Mouse (Mus musculus): ENCODE results near the gene Mien1. TPM values are rescaled to one million over a fixed set of nuclear protein-coding genes. Genes with fewer than 3 reads are reported as not detected.

Mien1 gene
- polyA plus RNA-seq, 1 experiment from 2014 or later = 123 TPM

GRCm38 (mm10) chr11:98445679-98446078 is 6.9 kb upstream of the Mien1 start:
- Histone ChIP-seq H3K27ac (ENCODE audit: low read depth) (peak overlapping the region; percentile 91; the same call in 1 of the 2 replicates), H3K27me3 (replicated peaks; ENCODE audit: control insufficient read depth, insufficient read depth, low read length) (peaks cover 23% of the 10 kb centered on the region), H3K9me3 (ENCODE audit: control insufficient read depth, low read length) (no peaks in the 10 kb centered on the region), H3K36me3 (ENCODE audit: control insufficient read depth, insufficient read depth, low read length) (no peaks in the 10 kb centered on the region), H3K9ac (ENCODE audit: low read length) (no peak overlapping the region), H3K4me3 (ENCODE audit: low read depth, low read length) (no peak overlapping the region), H3K4me2 (ENCODE audit: low read length) (no peak overlapping the region; the same call in 1 of the 2 replicates), H3K4me1 (replicated peaks; ENCODE audit: control insufficient read depth, insufficient read depth, low read length) (no peaks in the 10 kb centered on the region)
- no peak for DNase-seq (ENCODE audit: low spot score)
- no peak for ATAC-seq (replicated peaks; ENCODE audit: low FRiP score, low TSS enrichment, low read depth)
- WGBS = 38% methylated on average over 4 of the region's 4 CpGs

GRCm38 (mm10) chr11:98445238-98445637 is 6.4 kb upstream of the Mien1 start:
- WGBS = 14% methylated on average over 1 of the region's 1 CpGs
- Histone ChIP-seq H3K4me2 (ENCODE audit: low read length) (no peak overlapping the region), H3K9me3 (ENCODE audit: control insufficient read depth, low read length) (no peaks in the 10 kb centered on the region), H3K27me3 (replicated peaks; ENCODE audit: control insufficient read depth, insufficient read depth, low read length) (peaks cover 23% of the 10 kb centered on the region), H3K4me1 (replicated peaks; ENCODE audit: control insufficient read depth, insufficient read depth, low read length) (no peaks in the 10 kb centered on the region), H3K9ac (ENCODE audit: low read length) (no peak overlapping the region), H3K27ac (ENCODE audit: low read depth) (peak overlapping the region; percentile 91; the same call in 1 of the 2 replicates), H3K36me3 (ENCODE audit: control insufficient read depth, insufficient read depth, low read length) (no peaks in the 10 kb centered on the region), H3K4me3 (ENCODE audit: low read depth, low read length) (no peak overlapping the region)
- ATAC-seq (replicated peaks; ENCODE audit: low FRiP score, low TSS enrichment, low read depth) (no peak), DNase-seq (ENCODE audit: low spot score) (no peak)

DNA sequence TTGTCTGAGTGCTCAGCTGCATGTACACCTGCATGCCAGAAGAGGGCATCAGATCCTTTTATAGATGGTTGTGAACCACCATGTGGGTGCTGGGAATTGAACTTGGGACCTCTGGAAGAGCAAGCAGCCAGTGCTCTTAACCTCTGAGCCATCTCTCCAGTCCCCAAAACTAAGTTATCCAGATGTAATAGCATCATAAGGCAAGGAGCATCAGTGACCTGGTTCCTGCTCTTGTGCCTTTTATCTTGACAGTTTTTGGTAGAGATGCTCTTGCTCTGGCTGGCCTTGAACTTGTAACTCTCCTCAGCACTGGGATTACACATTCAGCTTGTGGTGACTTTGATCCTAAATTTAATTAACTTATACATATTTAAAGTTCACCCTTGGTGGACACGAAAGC is 4.9 kb upstream of the Mien1 start:
- Histone ChIP-seq H3K27me3 (replicated peaks; ENCODE audit: control insufficient read depth, insufficient read depth, low read length) (peaks cover 23% of the 10 kb centered on the region), H3K4me3 (ENCODE audit: low read depth, low read length) (no peak overlapping the region), H3K27ac (ENCODE audit: low read depth) (no peak overlapping the region), H3K36me3 (ENCODE audit: control insufficient read depth, insufficient read depth, low read length) (no peaks in the 10 kb centered on the region), H3K4me2 (ENCODE audit: low read length) (no peak overlapping the region), H3K9ac (ENCODE audit: low read length) (no peak overlapping the region), H3K9me3 (ENCODE audit: control insufficient read depth, low read length) (no peaks in the 10 kb centered on the region), H3K4me1 (replicated peaks; ENCODE audit: control insufficient read depth, insufficient read depth, low read length) (no peaks in the 10 kb centered on the region)
- WGBS = 96% methylated on average over 1 of the region's 1 CpGs
- ATAC-seq (replicated peaks; ENCODE audit: low FRiP score, low TSS enrichment, low read depth) (no peak), DNase-seq (ENCODE audit: low spot score) (no peak)

DNA sequence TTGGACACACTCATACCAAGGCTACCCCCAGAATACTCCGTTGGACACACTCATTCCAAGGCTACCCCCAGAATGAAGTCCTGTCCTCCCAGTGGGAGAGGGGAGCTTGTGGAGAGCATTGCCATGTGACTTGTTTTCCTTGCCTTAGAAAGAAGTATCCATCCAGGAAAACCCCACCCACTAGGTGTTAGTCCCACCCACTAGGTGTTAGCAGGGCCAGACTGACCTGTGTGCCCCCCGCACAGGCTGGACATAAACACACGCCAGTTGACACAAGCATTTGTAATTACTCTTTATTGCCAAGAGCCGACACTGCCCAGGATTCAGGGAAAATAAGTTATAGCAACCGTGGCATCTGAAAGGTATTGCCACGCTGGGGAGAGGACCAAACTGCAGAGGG is 1.4 kb downstream of the Mien1 start:
- Histone ChIP-seq H3K4me1 (replicated peaks; ENCODE audit: control insufficient read depth, insufficient read depth, low read length) (peaks cover 6% of the 10 kb centered on the region; the same call in 1 of the 2 replicates), H3K9ac (ENCODE audit: low read length) (no peak overlapping the region), H3K36me3 (ENCODE audit: control insufficient read depth, insufficient read depth, low read length) (peaks cover 44% of the 10 kb centered on the region), H3K9me3 (ENCODE audit: control insufficient read depth, low read length) (no peaks in the 10 kb centered on the region), H3K4me2 (ENCODE audit: low read length) (no peak overlapping the region), H3K4me3 (ENCODE audit: low read depth, low read length) (no peak overlapping the region), H3K27ac (ENCODE audit: low read depth) (no peak overlapping the region), H3K27me3 (replicated peaks; ENCODE audit: control insufficient read depth, insufficient read depth, low read length) (no peaks in the 10 kb centered on the region)
- 73% methylated on average over 6 of the region's 6 CpGs for WGBS
- ATAC-seq (replicated peaks; ENCODE audit: low FRiP score, low TSS enrichment, low read depth) (no peak), DNase-seq (ENCODE audit: low spot score) (no peak)

DNA sequence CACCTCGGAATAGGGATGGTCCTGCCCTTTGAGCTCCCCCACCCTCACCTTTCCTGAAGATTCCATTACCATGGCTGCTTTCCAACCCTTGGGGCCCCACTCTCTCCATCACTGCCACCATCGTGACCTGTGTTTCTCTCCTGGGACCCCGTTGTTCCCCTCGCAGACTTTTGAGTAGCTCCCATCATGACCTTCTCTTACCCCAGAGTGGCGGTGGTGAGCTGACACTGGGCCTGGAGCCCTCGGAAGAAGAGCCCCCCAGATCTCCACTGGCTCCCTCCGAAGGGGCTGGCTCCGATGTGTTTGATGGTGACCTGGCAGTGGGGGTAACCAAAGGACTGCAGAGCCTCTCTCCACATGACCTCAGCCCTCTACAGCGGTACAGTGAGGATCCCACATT is 3.1 kb downstream of the Mien1 start:
- Histone ChIP-seq H3K9ac (ENCODE audit: low read length) (no peak overlapping the region), H3K4me1 (replicated peaks; ENCODE audit: control insufficient read depth, insufficient read depth, low read length) (peaks cover 6% of the 10 kb centered on the region; the same call in 1 of the 2 replicates), H3K4me2 (ENCODE audit: low read length) (no peak overlapping the region), H3K4me3 (ENCODE audit: low read depth, low read length) (no peak overlapping the region), H3K9me3 (ENCODE audit: control insufficient read depth, low read length) (no peaks in the 10 kb centered on the region), H3K27me3 (replicated peaks; ENCODE audit: control insufficient read depth, insufficient read depth, low read length) (no peaks in the 10 kb centered on the region), H3K36me3 (ENCODE audit: control insufficient read depth, insufficient read depth, low read length) (peaks cover 60% of the 10 kb centered on the region), H3K27ac (ENCODE audit: low read depth) (no peak overlapping the region)
- DNase-seq (ENCODE audit: low spot score) (no peak), ATAC-seq (replicated peaks; ENCODE audit: low FRiP score, low TSS enrichment, low read depth) (no peak)
- WGBS = 91% methylated on average over 9 of the region's 9 CpGs

DNA sequence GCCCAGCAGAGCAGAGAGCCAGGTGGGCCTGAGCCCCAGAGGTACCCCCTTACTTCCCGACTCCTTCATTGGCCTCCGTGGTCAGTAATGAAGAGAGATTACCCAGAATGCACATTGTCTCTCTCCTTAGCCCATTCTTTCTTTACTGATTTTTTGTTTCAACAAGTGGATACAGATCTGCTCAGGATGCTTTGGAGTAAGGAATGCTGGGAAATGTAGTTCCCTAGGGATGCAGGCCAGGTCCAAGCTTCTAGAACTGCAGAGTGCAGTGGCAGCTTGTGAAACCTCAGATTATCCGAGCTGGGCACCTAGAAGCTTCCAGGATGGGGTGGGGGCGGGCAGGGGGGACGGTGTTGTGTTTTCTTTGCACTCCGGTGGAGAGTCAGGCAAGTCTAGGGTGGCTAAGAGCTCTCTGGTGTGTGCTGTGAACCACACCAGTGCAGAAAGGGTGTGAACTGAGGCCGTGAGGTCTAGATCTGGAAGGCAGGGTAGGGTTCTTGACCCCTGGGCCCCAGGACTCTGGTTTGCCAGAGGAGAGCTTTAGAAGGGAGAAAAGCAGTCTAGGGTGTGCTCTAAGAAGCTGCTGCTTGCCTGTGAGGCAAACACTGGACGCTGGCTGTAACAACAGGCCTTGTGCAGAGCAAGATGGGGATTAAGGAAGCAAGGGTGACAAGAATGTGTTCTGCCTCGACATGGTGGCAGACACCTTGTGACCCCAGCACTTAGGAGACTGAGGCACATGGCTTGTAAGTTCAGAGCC is 6.9 kb downstream of the Mien1 start:
- WGBS = 85% methylated on average over 9 of the region's 9 CpGs
- H3K9me3 ChIP-seq (ENCODE audit: control insufficient read depth, low read length) = no peaks in the 10 kb centered on the region
- no peak overlapping the region for H3K4me2 ChIP-seq (ENCODE audit: low read length)
- no peak for DNase-seq (ENCODE audit: low spot score)
- no peak for ATAC-seq (replicated peaks; ENCODE audit: low FRiP score, low TSS enrichment, low read depth)
- no peak overlapping the region for H3K27ac ChIP-seq (ENCODE audit: low read depth)
- H3K27me3 ChIP-seq (replicated peaks; ENCODE audit: control insufficient read depth, insufficient read depth, low read length) = no peaks in the 10 kb centered on the region
- peaks cover 95% of the 10 kb centered on the region for H3K36me3 ChIP-seq (ENCODE audit: control insufficient read depth, insufficient read depth, low read length)
- H3K4me3 ChIP-seq (ENCODE audit: low read depth, low read length) = no peak overlapping the region
- H3K9ac ChIP-seq (ENCODE audit: low read length) = no peak overlapping the region
- H3K4me1 ChIP-seq (replicated peaks; ENCODE audit: control insufficient read depth, insufficient read depth, low read length) = no peaks in the 10 kb centered on the region

- no peak overlapping the region for H3K9ac ChIP-seq (ENCODE audit: low read length)
- H3K4me2 ChIP-seq (ENCODE audit: low read length) = no peak overlapping the region
- peaks cover 93% of the 10 kb centered on the region for H3K36me3 ChIP-seq (ENCODE audit: control insufficient read depth, insufficient read depth, low read length)
- WGBS = 87% methylated on average over 5 of the region's 5 CpGs
- no peaks in the 10 kb centered on the region for H3K27me3 ChIP-seq (replicated peaks; ENCODE audit: control insufficient read depth, insufficient read depth, low read length)
- H3K27ac ChIP-seq (ENCODE audit: low read depth) = no peak overlapping the region
- no peaks in the 10 kb centered on the region for H3K9me3 ChIP-seq (ENCODE audit: control insufficient read depth, low read length)
- DNase-seq (ENCODE audit: low spot score) = no peak
- no peak overlapping the region for H3K4me3 ChIP-seq (ENCODE audit: low read depth, low read length)
- ATAC-seq (replicated peaks; ENCODE audit: low FRiP score, low TSS enrichment, low read depth) = no peak
- no peaks in the 10 kb centered on the region for H3K4me1 ChIP-seq (replicated peaks; ENCODE audit: control insufficient read depth, insufficient read depth, low read length)
Measured at GRCm38 (mm10) chr11:98428436-98428835, 10.4 kb downstream of the Mien1 start.

GRCm38 (mm10) chr11:98426592-98426991 is 12.2 kb downstream of the Mien1 start:
- H3K36me3 ChIP-seq (ENCODE audit: control insufficient read depth, insufficient read depth, low read length) = peaks cover 95% of the 10 kb centered on the region
- ATAC-seq (replicated peaks; ENCODE audit: low FRiP score, low TSS enrichment, low read depth) (no peak), DNase-seq (ENCODE audit: low spot score) (no peak)
- no peak overlapping the region for H3K4me2 ChIP-seq (ENCODE audit: low read length)
- H3K4me1 ChIP-seq (replicated peaks; ENCODE audit: control insufficient read depth, insufficient read depth, low read length) = no peaks in the 10 kb centered on the region
- H3K4me3 ChIP-seq (ENCODE audit: low read depth, low read length) = no peak overlapping the region
- H3K9me3 ChIP-seq (ENCODE audit: control insufficient read depth, low read length) = no peaks in the 10 kb centered on the region
- no peak overlapping the region for H3K9ac ChIP-seq (ENCODE audit: low read length)
- H3K27me3 ChIP-seq (replicated peaks; ENCODE audit: control insufficient read depth, insufficient read depth, low read length) = no peaks in the 10 kb centered on the region
- H3K27ac ChIP-seq (ENCODE audit: low read depth) = no peak overlapping the region
- 91% methylated on average over 7 of the region's 7 CpGs for WGBS

- DNase-seq (ENCODE audit: low spot score) = no peak
- WGBS = 85% methylated on average over 10 of the region's 10 CpGs
- no peak overlapping the region for H3K4me2 ChIP-seq (ENCODE audit: low read length)
- H3K9me3 ChIP-seq (ENCODE audit: control insufficient read depth, low read length) = no peaks in the 10 kb centered on the region
- no peak overlapping the region for H3K27ac ChIP-seq (ENCODE audit: low read depth)
- no peaks in the 10 kb centered on the region for H3K27me3 ChIP-seq (replicated peaks; ENCODE audit: control insufficient read depth, insufficient read depth, low read length)
- H3K4me1 ChIP-seq (replicated peaks; ENCODE audit: control insufficient read depth, insufficient read depth, low read length) = peaks cover 20% of the 10 kb centered on the region
- peaks cover 44% of the 10 kb centered on the region for H3K36me3 ChIP-seq (ENCODE audit: control insufficient read depth, insufficient read depth, low read length)
- ATAC-seq (replicated peaks; ENCODE audit: low FRiP score, low TSS enrichment, low read depth) = no peak
- H3K9ac ChIP-seq (ENCODE audit: low read length) = no peak overlapping the region
- no peak overlapping the region for H3K4me3 ChIP-seq (ENCODE audit: low read depth, low read length)
Measured at GRCm38 (mm10) chr11:98418939-98419547, 19.7 kb downstream of the Mien1 start.

Measured in intestine, embryonic 14.5 days (tissue).